Mouse (Mus musculus) urinary bladder, postnatal 4 days (tissue): ENCODE measurements at regions not wholly inside any gene's neighbourhood (a gene's known extent, or its start where the extent isn't known, plus 50 kb on each side); places are given as distances from the start of the nearest gene placed in this dataset.

Experiments
- DNase-seq, 2 experiments: peaks; one replicate each; pipeline ENCODE4 v3.0.0; 2021 to 2022; ENCODE audit warnings: low spot score in 2 of 2

DNA sequence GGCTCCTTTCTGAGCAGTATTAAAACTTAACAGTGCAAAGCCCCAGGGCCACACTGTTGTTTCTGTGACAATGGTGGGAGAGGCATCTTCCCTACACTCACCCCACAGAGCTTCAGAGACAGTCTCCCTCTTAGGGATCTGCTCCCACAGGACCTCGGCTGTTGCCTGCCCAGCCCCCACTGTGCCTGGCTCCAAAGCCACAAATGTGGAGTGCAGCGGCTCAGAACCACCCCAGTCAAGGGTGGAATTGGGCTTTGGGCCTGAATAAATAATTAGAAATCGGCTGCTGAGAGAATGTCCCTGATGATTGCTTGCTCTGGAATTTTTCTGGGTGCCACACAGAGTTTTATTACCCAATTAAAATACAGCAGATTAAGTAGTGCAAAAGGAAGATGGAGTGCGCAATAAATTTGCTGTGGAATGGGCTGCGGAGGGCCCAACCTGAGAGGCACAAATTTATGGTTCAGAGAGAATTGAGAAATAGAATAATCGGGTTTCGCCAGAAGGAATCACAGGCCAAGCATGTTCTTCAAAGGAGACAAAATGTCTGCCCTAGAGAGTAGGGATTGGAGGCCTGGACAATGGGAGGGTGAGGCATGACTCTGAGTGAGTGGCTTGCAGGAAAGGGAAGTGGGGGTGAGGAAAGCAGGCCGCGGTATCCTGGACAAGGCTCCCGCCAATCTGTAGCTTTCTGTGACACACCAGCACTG is 56.4 kb downstream of the Cd24a start:
- no peak for DNase-seq

DNA sequence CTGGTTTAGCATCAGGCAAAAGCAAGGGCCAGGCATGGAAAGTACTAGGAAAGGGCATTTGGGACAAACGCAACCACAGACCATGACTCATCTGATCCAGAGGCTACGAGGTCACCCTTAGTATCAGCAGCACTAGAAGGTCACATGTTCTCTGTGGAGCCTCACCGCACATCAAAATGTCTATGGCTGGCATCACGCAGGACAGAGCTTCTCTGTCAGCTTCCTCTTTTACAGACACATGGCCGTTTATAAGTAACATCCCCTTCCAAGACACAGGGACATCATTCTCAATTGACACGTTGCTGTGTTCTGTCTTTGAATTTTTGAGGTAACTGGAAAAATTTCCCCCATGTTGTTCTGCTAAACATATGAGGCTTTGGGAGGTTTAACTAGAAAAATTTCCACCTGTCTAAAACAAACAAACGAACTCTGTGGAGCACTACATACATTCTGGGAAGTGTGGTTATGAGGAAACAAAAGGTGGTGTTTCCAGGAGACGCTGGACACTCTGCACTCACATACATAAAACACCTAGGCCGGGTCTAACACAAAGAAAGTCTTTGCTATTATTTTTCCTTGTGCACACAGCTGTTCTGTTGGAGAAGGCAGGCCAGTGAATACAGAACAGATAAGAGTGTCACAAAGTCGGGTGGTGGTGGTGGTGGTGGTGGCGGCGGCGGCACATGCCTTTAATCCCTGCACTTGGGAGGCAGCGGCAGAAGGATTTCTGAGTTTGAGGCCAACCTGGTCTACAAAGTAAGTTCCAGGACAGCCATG is 63.3 kb downstream of the Cd24a start:
- DNase-seq = no peak

DNA sequence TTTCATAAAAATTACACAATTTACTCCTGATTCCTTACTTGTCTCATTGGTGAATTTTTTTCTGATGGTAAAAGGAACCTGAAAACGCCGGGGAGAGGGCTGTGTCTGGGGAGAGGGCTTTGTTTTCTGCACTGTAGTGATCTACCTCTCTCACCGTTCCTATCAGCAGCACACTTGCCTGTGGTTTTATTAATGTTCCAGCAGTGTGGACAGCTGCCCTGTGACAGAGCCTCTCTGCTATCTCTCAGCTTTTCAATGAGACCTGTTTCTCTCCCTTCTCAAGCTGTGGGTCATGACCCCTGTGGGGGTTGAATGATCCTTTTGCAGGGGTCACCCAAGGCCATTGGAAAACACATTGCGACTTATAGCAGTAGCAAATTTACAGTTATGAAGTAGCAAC is 68.2 kb downstream of the Cd24a start:
- no peak for DNase-seq

DNA sequence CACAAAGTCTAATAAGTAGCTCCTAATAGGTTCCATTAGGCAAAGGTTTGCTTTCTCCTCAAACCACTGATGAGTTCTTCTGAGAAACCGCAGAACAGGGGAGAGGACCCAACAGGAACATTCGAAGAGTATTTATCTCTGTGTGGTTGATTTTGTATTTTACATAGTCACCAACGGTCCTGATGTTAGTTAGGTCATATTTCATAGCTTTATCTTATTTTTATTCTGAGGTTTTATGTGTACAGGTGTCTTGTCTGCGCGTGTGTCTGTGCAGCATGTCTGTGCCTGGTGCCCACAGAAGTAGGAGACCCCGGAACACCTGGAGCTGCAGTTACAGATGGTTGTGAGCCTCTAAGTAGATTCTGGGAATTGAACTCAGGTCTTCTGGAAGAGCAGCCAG is 68.9 kb downstream of the Cd24a start:
- no peak for DNase-seq

DNA sequence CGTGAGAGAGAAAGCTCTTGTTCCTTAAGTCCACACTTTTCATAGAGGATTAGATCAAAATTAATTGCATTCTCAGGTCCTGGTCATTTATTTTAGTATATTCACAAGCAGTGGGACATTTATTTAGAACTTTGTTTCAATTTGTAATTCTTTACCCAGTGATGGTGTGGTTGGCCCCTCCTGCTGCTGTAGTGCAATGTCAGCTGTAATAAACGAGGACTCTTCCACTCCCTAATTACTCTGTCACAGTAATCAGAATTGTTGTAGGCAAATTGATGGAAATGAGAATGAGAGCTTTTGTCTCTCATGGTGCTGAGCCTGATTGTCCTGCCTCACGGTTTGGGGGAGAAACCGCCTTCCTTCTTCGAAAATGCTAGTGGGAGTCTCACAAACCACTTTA is 70.1 kb downstream of the Cd24a start:
- no peak for DNase-seq

DNA sequence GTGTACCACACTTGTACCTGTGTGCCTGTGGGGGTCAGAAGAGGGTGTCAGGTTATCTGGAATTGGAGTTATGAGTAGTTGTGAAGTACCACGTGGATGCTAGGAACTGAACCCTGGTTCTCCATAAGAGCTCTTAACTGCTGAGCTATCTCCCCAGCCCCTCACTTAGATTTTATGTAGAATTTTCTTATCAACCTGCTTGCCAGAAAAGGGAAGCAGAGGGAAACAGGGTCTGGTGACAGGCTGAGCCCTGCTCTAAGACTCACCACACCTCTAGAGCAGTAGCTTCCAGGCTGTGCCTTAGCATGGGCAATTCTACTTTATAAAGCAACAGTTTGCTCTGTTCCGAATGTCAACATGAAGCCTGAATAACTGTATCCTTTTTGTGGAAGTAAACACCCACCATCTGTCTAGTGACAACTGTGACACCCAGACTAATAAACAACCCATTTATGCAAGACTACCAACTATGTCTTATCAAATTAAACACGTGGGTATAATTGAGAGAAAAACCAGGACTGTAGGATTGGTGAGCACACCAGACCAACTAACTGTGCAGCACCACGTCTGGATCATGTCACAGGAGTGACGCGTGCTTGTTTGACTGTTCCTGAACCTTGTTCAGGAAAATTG is 70.8 kb downstream of the Cd24a start:
- DNase-seq = no peak

DNA sequence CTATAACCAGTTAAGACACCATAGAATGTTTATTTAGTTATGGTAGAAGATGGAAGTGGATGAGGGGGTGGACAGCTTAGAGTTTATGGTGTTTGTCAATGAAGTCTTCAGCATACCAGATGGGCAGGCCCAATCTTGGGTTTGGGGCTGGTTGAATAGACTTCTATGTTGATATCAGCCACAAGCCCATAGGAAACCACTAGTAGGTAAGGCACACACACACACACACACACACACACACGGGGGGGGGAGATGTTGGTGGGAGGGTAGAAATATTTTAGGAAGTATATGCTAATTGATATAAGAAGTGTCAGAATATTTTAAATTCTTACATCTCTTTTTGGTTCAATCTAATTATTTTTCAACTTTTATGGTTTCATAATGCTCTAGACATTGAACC is 72.4 kb downstream of the Cd24a start:
- DNase-seq = no peak

DNA sequence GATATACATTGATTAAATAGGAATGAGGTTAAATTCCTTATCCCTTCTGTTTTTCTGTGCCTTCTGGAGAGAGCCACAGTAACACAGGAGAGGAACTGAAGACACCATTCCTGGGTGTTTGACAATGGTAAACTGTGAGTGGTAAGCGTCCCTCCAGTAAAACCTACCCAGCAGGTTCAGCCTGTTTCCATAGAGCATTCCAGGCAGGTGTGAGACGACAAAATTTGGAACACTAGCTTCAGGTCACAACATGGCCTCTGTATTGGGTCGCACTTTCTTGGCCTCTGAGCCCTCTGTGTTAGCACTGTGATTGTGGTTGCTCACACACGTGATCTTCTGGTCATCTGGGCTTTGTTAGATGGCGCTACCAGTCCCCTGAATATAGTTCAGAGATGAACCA is 73.4 kb downstream of the Cd24a start:
- DNase-seq = no peak

DNA sequence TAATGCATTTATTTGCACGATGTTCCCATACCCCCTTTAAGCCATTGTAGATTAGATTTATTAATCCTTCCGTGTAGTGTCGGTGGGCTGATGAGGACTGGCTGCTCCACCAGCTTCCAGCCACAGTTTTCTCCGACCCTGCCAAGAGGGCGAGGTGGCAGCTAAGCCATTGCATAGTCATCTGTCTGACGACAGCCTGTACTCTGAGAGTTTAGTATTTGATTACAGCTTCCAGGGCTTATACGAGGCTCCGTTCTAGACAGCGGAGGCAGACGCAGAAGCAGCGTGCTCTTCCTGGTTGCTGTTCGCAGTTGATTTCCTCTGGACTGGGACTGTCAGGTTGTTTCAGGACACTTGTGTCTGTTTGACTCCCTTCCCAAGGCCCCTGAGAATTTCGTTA is 73.8 kb downstream of the Cd24a start:
- no peak for DNase-seq

DNA sequence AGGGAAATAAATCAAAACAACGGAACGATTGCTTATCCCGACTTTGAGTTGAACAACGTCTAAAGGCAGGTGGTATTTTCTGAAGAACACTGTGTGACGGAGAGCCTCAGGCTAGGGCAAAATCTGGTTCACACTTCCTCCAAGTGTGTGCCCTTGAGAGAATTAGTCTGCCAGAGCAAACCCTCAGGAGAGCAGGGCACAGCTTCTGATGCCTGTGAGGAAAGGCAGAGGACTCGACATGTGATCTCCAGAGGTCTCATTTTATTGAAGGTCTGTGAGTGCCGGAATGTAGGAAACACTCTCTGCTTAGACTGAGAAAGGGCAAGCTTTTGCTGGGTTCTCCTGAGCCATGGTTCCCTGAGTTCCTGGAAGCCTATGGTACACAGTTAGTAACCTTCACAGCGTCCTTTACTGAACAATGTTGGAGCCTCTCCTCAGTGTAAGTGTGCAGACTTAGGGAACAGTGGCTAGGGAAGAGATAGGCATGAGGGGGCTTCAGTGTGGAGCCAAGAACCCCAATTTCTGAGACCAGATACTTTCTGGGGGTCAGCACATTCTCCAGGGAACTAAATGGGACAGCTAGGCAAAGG is 77.1 kb downstream of the Cd24a start:
- no peak for DNase-seq

DNA sequence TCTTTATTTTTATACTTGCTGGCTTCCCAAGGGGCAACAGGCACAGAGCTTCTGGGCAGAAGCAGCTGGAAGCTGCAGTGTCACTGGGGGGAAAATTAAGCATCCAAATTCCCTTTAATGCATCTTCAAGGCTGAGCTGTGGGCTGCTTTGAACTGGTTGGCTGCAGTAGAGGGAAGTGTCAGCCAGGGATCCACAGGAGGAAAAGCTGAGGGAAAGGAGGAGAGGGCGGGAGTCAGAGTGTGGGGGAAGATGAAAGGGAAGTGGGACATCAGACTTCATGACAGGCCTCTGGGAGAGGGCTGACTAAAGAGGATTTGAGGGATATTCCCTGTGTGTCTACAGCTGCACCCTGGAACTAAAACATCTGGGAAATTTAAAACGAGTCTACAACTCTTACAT is 77.6 kb downstream of the Cd24a start:
- DNase-seq = no peak

DNA sequence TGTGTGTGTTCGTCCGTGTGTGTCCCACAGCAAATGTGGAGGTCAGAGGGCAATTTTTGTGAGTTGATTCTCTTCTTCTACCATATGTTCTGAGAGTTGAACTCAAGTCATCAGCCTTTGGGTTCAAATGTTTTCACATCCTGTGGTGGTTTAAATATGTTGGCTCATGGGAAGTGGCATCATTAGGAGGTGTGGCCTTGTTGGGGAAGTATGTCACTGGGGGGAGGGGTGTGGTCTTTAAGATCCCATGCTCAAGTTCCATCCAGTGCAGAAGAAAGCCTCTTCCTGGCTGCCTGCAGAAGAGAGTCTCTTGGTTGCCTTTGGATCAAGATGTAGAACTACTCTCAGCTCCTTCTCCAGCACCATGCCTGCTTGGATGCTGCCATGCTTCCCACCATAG is 78.1 kb downstream of the Cd24a start:
- no peak for DNase-seq

DNA sequence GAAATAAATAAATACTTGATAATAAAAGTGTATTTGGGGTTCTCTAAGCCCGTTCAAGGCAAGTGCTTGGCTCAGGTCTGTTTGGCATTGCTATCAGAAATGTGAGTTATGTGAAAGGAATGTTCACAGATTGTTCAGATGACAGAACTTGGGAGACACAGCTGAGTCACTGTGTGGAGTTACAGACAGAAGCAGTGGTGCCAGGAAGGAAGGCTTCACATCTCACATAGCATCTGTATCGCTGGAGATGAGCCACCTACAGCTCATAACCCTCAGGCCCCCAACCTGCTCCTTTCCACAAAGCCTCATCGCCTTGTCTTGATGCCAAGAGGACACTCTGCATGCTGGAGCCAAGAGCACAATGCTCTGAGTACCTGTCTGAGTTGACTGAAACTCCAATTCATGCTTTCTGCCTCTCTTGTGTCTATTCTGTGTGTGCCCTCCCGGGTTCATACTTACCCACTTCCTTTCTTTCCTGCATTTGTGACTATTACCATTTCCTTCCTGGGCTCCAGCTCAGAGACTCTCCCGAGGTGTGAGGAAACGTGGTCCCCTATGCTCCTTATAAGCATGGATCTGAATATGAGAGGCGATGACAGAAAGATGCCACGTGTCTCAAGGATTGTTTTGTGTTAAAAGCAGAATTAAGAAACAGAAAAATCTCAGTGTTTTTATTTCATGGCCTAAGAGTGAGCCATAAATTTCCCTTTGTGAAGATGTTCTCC is 79.6 kb downstream of the Cd24a start:
- no peak for DNase-seq

DNA sequence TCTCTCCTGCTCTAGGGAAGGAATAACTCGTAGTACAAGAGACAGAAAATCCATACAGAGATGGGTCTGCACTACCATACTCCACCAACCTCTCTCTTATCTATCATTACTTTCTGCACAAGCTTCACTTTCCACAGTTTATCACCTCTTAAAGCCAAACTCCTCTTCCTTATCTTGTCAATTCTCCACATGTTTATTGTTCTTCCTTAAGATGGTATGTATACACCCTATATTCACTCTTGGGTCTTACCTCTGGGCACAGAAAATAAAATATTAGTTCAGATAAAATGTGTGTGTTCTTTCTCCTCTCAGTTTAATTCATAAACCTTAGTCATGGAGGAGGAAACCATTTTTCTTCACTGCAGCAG is 80.1 kb downstream of the Cd24a start:
- DNase-seq = no peak

DNA sequence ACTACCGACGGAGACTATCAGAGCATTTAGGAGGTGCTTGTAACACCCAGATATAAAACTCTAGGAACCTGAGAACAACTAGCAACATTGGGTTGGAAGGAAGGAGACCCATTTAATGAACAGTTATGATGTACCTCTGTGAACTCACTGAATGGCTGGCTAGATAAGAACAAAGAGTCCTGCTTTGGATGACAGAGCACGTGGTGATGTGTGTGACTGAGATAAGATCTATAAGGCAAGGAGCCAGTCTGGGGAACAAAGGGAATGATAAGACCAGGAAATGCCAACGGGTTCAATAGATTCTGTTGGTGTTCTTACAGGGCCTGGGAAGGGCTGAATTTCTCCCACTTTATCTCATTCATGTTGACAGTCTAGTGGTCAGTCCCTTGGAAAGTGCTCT is 86.8 kb downstream of the Cd24a start:
- no peak for DNase-seq

DNA sequence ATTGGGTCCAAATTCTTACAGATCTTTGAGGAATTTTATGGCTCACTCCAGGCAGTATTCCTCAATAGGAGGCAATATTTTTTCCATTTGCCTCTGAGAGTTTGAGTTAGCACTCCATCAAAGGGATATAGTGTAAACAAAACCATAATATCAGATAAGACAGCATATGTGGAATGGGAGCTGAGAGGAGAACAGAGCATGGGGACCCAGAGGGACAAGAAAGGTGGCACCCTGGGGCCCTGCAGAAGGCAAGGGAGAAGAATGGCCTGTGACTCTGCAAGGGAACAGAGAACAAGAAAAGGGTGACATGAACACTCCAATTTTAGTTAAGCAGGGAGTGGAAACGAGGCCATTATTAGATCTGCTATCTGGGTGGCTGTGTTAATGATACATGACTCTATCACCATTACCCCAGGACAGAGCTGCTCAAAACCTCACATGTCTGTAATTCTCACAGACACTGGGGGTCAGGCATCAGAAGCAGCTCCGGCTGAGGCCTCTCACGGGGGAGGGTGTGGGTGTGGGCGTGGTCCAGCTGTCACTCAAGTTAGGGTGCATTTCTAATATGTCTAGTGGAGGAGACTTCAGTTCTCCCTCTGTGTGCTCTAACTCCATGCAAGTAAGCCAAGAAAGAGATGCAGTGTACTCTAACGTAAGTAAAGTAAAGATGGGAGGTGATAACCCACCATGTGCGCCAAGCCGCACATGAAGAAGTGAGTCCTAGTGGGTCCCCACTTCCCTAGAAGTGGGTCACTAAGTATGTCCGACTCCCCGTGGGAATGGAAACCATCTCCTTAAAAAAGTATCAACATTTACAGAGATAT is 88.4 kb downstream of the Cd24a start:
- no peak for DNase-seq

DNA sequence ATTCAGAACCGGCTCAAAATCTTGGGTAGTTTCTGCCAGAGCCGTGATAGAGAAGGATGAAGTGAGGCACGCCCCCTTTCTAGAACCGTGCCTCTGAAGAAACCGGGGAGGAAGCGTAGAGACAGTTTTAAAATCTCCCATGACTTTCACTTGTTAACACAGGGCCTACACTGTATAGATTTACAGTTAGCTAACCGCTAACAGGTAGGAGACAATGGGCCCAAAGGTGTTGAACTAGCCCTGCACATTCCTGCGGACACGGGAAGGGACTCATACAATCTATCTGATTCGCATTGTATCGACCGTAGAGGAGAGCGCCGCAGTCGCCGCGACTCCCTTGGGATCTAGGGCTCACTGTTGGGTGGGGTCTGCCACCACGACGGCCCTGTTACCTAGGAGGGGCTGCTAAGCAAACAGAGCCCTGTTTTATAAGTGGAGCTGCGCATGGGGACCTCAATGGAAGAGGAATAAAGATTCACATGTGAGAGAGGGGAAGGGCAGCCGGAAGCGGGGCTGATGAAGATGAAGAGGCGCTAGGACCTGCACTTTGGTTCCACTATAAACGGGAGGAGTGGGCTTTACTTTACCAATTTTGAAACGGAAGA is 89.1 kb downstream of the Cd24a start:
- DNase-seq = no peak

DNA sequence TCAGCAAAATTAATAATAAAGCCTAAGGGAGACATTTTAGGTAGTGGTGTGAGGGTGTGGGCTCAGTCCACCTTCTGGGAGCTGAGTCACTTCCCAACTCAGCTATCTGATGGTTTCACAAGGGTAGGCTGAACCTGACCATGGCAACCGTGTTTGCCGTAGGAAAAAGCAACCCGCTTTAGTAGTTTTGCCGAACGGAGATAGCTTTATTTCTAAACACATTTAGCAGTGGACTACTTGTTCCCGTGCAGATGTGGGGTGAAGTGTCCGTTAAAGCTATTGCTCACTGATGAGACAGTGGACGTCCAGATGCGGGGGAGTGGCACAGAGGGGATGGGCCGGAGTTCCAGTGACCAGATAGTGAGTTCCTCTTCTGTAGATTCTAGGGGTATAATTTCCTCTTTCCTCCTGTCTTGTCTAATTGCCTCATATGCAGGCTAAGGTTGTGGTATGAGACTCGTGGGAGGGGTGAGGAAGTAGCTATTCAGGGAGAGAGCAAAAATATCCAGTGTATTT is 89.7 kb downstream of the Cd24a start:
- no peak for DNase-seq

DNA sequence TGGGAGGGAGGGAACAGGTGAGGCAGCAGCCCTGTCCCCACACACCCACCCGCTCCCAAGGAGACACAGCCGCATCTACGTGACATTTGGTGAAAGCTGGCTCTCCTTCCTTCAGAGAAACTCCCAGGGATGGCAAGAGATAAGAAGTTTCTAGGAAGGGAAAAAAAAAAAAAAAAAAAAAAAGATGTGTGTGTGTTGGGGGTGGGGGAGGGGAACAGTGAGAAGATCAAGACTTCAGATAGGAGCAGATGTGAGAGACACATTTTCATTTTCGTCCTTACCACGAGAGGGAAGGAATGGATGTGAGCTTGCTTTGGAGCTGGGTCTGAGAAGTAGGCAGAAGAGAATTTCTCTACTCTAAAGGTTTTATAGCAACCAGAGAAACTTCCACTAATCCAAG is 91.4 kb downstream of the Cd24a start:
- no peak for DNase-seq

DNA sequence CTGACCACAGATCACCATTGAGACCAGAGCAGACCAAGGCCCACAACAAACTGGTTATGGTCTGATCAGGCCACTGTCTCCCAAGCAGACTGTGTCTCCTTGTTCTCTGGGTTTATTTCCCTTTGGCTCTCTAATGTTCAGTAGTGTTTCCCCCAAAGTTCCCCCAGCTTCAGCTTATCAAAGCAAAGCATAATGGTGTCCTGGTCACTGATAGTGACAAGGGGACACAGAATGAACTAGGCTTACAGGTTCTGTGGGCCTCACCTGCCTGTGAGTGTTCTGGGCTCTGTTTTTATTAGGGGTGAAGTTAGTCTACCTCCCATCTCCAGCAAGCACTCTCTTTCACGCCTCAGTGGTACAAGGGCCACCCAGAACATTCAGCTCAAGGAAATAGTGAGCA is 92.7 kb downstream of the Cd24a start:
- no peak for DNase-seq

DNA sequence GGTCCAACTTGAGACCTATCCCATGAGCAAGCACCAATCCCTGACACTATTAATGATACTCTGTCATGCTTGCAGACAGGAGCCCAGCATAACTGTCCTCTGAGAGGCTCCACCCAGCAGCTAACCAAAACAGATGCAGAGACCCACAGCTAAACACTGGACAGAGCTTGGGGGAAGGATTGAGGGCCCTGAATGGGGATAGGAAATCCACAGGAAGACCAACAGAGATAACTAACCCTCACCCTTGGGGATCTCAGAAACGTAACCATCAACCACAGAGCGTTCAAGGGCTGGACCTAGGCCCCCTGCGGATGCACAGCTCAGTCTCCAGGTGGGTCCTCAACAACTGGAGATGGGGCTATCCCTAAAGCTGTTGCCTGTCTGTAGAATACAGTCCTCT is 93.7 kb downstream of the Cd24a start:
- no peak for DNase-seq
